Mouse (Mus musculus): Measurements from ENCODE around the gene Prr7. TPM values are rescaled to one million over a fixed set of nuclear protein-coding genes. Genes with fewer than 3 reads are reported as not detected.

Prr7 gene
- total and polyA plus RNA-seq, 2 experiments from 2014 or later = 0.08 to 3.6 TPM

GRCm38 (mm10) chr13:55443799-55444285 is 20.2 kb upstream of the Prr7 start:
- H3K27ac ChIP-seq (ENCODE audit: low read depth) = peak overlapping the region; percentile 89
- DNase-seq (ENCODE audit: low spot score) (no peak), ATAC-seq (ENCODE audit: insufficient read depth, low read depth) (no peak)
- TF ChIP-seq CTCF (IDR thresholded peaks at IDR 0.05; ENCODE audit: low read depth) (no peak), EP300 (IDR thresholded peaks at IDR 0.05; ENCODE audit: low read depth) (no peak)
- peak overlapping the region; percentile 13; the same call in 1 of the 2 replicates for H3K9ac ChIP-seq (replicated peaks; ENCODE audit: low read depth, low read length)
- no peaks in the 10 kb centered on the region for H3K9me3 ChIP-seq (replicated peaks; ENCODE audit: control insufficient read depth, low read length)
- H3K4me2 ChIP-seq (ENCODE audit: low read depth, low read length) = peak overlapping the region; percentile 62
- peaks cover 25% of the 10 kb centered on the region for H3K4me1 ChIP-seq (ENCODE audit: control insufficient read depth, insufficient read depth)
- peak overlapping the region; percentile 74 for H3K4me3 ChIP-seq (ENCODE audit: low read depth, low read length)
- no peaks in the 10 kb centered on the region for H3K36me3 ChIP-seq (replicated peaks; ENCODE audit: control insufficient read depth, insufficient read depth, low read length)
- WGBS = 40% methylated on average over 9 of the region's 9 CpGs
- H3K27me3 ChIP-seq (ENCODE audit: control insufficient read depth, insufficient read depth, low read length) = no peaks in the 10 kb centered on the region

GRCm38 (mm10) chr13:55444286-55444936 is 19.7 kb upstream of the Prr7 start:
- no peak for DNase-seq (ENCODE audit: low spot score)
- Histone ChIP-seq H3K27me3 (ENCODE audit: control insufficient read depth, insufficient read depth, low read length) (no peaks in the 10 kb centered on the region), H3K9ac (replicated peaks; ENCODE audit: low read depth, low read length) (peak overlapping the region; percentile 13), H3K4me2 (ENCODE audit: low read depth, low read length) (peak overlapping the region; percentile 62), H3K9me3 (replicated peaks; ENCODE audit: control insufficient read depth, low read length) (no peaks in the 10 kb centered on the region), H3K36me3 (replicated peaks; ENCODE audit: control insufficient read depth, insufficient read depth, low read length) (no peaks in the 10 kb centered on the region), H3K4me1 (ENCODE audit: control insufficient read depth, insufficient read depth) (peaks cover 31% of the 10 kb centered on the region), H3K27ac (ENCODE audit: low read depth) (peak overlapping the region; percentile 89), H3K4me3 (ENCODE audit: low read depth, low read length) (peak overlapping the region; percentile 74)
- WGBS = under 1% methylated on average over 33 of the region's 33 CpGs
- ATAC-seq (ENCODE audit: insufficient read depth, low read depth) = peak; percentile 57
- peak; percentile 32; the same call in 1 of the 2 replicates for TF ChIP-seq EP300 (IDR thresholded peaks at IDR 0.05; ENCODE audit: low read depth)
- no peak for TF ChIP-seq CTCF (IDR thresholded peaks at IDR 0.05; ENCODE audit: low read depth)

- no peak for TF ChIP-seq CTCF (IDR thresholded peaks at IDR 0.05; ENCODE audit: low read depth)
- peak; percentile 15; the same call in 1 of the 2 replicates for TF ChIP-seq EP300 (IDR thresholded peaks at IDR 0.05; ENCODE audit: low read depth)
- no peaks in the 10 kb centered on the region for H3K27me3 ChIP-seq (ENCODE audit: control insufficient read depth, insufficient read depth, low read length)
- DNase-seq (ENCODE audit: low spot score) (peak; percentile 99), ATAC-seq (ENCODE audit: insufficient read depth, low read depth) (peak; percentile 95)
- H3K9me3 ChIP-seq (replicated peaks; ENCODE audit: control insufficient read depth, low read length) = no peaks in the 10 kb centered on the region
- no peaks in the 10 kb centered on the region for H3K36me3 ChIP-seq (replicated peaks; ENCODE audit: control insufficient read depth, insufficient read depth, low read length)
- peak within 1 kb of the TSS; percentile 81 for H3K4me2 ChIP-seq (ENCODE audit: low read depth, low read length)
- H3K27ac ChIP-seq (ENCODE audit: low read depth) = peak within 1 kb of the TSS; percentile 89
- peaks cover 35% of the 10 kb centered on the region for H3K4me1 ChIP-seq (ENCODE audit: control insufficient read depth, insufficient read depth)
- peak within 1 kb of the TSS; percentile 74 for H3K4me3 ChIP-seq (ENCODE audit: low read depth, low read length)
- 0% methylated on average over 34 of the region's 35 CpGs for WGBS
- H3K9ac ChIP-seq (replicated peaks; ENCODE audit: low read depth, low read length) = peak within 1 kb of the TSS; percentile 78
These were observed 19.1 kb upstream of the Prr7 start, which contains the start of gene Grk6 for GRCm38 (mm10) chr13:55444937-55445315. TSS of gene Grk6 (plus strand) at chr13:55445072.

DNA sequence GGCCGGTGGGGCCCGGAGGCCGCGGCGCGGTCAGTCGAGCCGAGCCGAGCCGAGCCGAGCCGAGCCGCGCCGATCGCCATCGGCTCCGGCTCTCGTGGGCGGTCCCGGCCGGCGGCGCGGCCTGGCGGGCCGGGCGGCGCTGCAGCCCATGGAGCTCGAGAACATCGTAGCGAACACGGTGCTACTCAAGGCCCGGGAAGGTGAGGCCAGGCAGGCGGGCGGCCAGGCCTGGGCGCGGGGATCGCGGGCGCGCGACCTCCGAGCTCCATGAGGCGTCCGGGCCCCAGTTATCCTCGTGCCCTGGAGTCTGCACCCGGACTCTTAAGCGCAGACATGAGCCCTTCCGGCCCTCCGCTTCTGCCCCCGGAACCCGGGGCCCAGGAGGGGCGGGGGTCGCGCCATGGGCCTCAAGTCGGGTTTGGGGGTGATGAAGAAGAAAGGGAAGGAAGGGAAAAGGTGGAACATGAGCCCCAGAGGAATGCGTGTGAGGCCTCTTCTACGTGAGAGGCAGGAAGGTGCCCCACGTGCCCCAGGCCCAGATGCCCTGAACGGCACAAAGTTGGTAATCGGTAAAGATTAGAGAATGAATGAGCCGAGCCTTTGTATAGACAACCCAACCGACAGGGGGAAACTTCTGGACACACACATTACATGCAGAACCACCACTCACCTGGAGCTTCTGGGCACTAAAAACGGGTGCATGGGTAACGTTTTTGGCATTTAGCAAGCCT is 18.5 kb upstream of the Prr7 start:
- no peak for ATAC-seq (ENCODE audit: insufficient read depth, low read depth)
- peak overlapping the region; percentile 78 for H3K9ac ChIP-seq (replicated peaks; ENCODE audit: low read depth, low read length)
- peaks cover 5% of the 10 kb centered on the region; the same call in 1 of the 2 replicates for H3K36me3 ChIP-seq (replicated peaks; ENCODE audit: control insufficient read depth, insufficient read depth, low read length)
- TF ChIP-seq CTCF (IDR thresholded peaks at IDR 0.05; ENCODE audit: low read depth) = no peak
- TF ChIP-seq EP300 (IDR thresholded peaks at IDR 0.05; ENCODE audit: low read depth) = no peak
- peak overlapping the region; percentile 89 for H3K27ac ChIP-seq (ENCODE audit: low read depth)
- WGBS = under 1% methylated on average over 62 of the region's 66 CpGs
- peaks cover 41% of the 10 kb centered on the region for H3K4me1 ChIP-seq (ENCODE audit: control insufficient read depth, insufficient read depth)
- no peak for DNase-seq (ENCODE audit: low spot score)
- H3K4me2 ChIP-seq (ENCODE audit: low read depth, low read length) = peak overlapping the region; percentile 81
- no peaks in the 10 kb centered on the region for H3K9me3 ChIP-seq (replicated peaks; ENCODE audit: control insufficient read depth, low read length)
- H3K27me3 ChIP-seq (ENCODE audit: control insufficient read depth, insufficient read depth, low read length) = no peaks in the 10 kb centered on the region
- peak overlapping the region; percentile 74 for H3K4me3 ChIP-seq (ENCODE audit: low read depth, low read length)

GRCm38 (mm10) chr13:55446483-55447105 is 17.5 kb upstream of the Prr7 start:
- ATAC-seq (ENCODE audit: insufficient read depth, low read depth) (no peak), DNase-seq (ENCODE audit: low spot score) (no peak)
- 70% methylated on average over 6 of the region's 6 CpGs for WGBS
- peaks cover 15% of the 10 kb centered on the region for H3K36me3 ChIP-seq (replicated peaks; ENCODE audit: control insufficient read depth, insufficient read depth, low read length)
- no peaks in the 10 kb centered on the region for H3K9me3 ChIP-seq (replicated peaks; ENCODE audit: control insufficient read depth, low read length)
- no peaks in the 10 kb centered on the region for H3K27me3 ChIP-seq (ENCODE audit: control insufficient read depth, insufficient read depth, low read length)
- H3K27ac ChIP-seq (ENCODE audit: low read depth) = no peak overlapping the region
- H3K4me3 ChIP-seq (ENCODE audit: low read depth, low read length) = peak overlapping the region; percentile 74
- peak overlapping the region; percentile 78; the same call in 1 of the 2 replicates for H3K9ac ChIP-seq (replicated peaks; ENCODE audit: low read depth, low read length)
- H3K4me2 ChIP-seq (ENCODE audit: low read depth, low read length) = peak overlapping the region; percentile 81
- TF ChIP-seq EP300 (IDR thresholded peaks at IDR 0.05; ENCODE audit: low read depth) (no peak), CTCF (IDR thresholded peaks at IDR 0.05; ENCODE audit: low read depth) (no peak)
- peaks cover 50% of the 10 kb centered on the region for H3K4me1 ChIP-seq (ENCODE audit: control insufficient read depth, insufficient read depth)

All from heart, postnatal 0 days (tissue).